Mouse (Mus musculus): ENCODE measurements around the gene Pilra. TPM values are rescaled to one million over a fixed set of nuclear protein-coding genes. Genes with fewer than 3 reads are reported as not detected.

Gene Pilra
- total and polyA plus RNA-seq, 3 experiments, result 0.89 to 1.5 TPM; not detected in 1

- TF ChIP-seq BHLHE40 (IDR thresholded peaks at IDR 0.05; ENCODE audit: borderline replicate concordance, low read depth, low read length) (0 out of 2 replicates have a peak, but pooled peaks have one; percentile 19), POLR2A (IDR thresholded peaks at IDR 0.05; ENCODE audit: control insufficient read depth in 1 of 2, insufficient read depth in 1 of 2, low read depth in 1 of 2, low read length in 2 of 2, poor library complexity in 1 of 2) (peak; percentile 64 to 69), HCFC1 (IDR thresholded peaks at IDR 0.05; ENCODE audit: low read depth, low read length) (peak; percentile 98), CTCF (IDR thresholded peaks at IDR 0.05 in 2 of 3, conservative IDR thresholded peaks at IDR 0.05 in 1 of 3; ENCODE audit: control insufficient read depth in 1 of 3, insufficient read depth in 1 of 3, low read depth in 2 of 3, low read length in 3 of 3, poor library complexity in 1 of 3, severe bottlenecking in 1 of 3) (peak in 2 of 3 experiments; percentile 53 to 63; a peak in 5 of 6 replicates), EP300 (IDR thresholded peaks at IDR 0.05; ENCODE audit: low read depth in 1 of 2, low read length in 2 of 2) (peak in 1 of 2 experiments; percentile 53; a peak in 2 of 4 replicates), E2F4 (IDR thresholded peaks at IDR 0.05; ENCODE audit: borderline replicate concordance, low read depth, low read length) (peak; percentile 99), TCF12 (IDR thresholded peaks at IDR 0.05; ENCODE audit: low read depth, low read length) (no peak; the same call in none of the 2 replicates), MAZ (IDR thresholded peaks at IDR 0.05; ENCODE audit: low read depth, low read length) (peak; percentile 96), POLR2AphosphoS5 (IDR thresholded peaks at IDR 0.05; ENCODE audit: borderline replicate concordance, low read depth, low read length) (no peak), SIN3A (IDR thresholded peaks at IDR 0.05; ENCODE audit: low read length) (peak; percentile 91; the same call in 1 of the 2 replicates), USF1 (IDR thresholded peaks at IDR 0.05; ENCODE audit: low read depth, low read length) (peak; percentile 48)
Measured at GRCm38 (mm10) chr5:137787151-137787928, 48.7 kb downstream of the Pilra start, which contains the start of the genes Mepce and Zcwpw1 (continued).

- Histone ChIP-seq H3K27ac (ENCODE audit: control insufficient read depth, low read depth, low read length) (peak overlapping the region; percentile 98), H3K4me1 (ENCODE audit: control insufficient read depth in 1 of 2, insufficient read depth in 2 of 2, low read length in 2 of 2) (peaks cover 0 to 22% of the 10 kb centered on the region in 2 experiments; a peak in 2 of 4 replicates), H3K79me2 (ENCODE audit: control insufficient read depth, insufficient read depth, low read length, poor library complexity) (peaks cover 37% of the 10 kb centered on the region), H3K9ac (ENCODE audit: control insufficient read depth, low read depth, low read length, poor library complexity, severe bottlenecking) (peak overlapping the region; percentile 98), H3K27me3 (ENCODE audit: control insufficient read depth in 1 of 2, insufficient read depth in 2 of 2, low read length in 2 of 2) (no peaks in the 10 kb centered on the region), H3K36me3 (ENCODE audit: control insufficient read depth in 1 of 2, insufficient read depth in 2 of 2, low read length in 2 of 2) (peaks cover 0 to 15% of the 10 kb centered on the region in 2 experiments; a peak in 3 of 4 replicates), H3K4me3 (ENCODE audit: control insufficient read depth in 1 of 2, insufficient read depth in 1 of 2, low read depth in 2 of 2, low read length in 2 of 2) (peak overlapping the region; percentile 73 to 88), H3K9me3 (replicated peaks; ENCODE audit: insufficient read depth, low read length) (no peaks in the 10 kb centered on the region)
- peak; percentile 100 for DNase-seq (ENCODE audit: low read depth, low spot score)
- TF ChIP-seq MXI1 (IDR thresholded peaks at IDR 0.05; ENCODE audit: low read depth, low read length) (peak; percentile 97), UBTF (IDR thresholded peaks at IDR 0.05; ENCODE audit: borderline replicate concordance, insufficient read depth, low read depth, low read length) (no peak), SIN3A (IDR thresholded peaks at IDR 0.05; ENCODE audit: low read length) (peak; percentile 80), TAL1 (IDR thresholded peaks at IDR 0.05; ENCODE audit: low read length) (no peak), POLR2AphosphoS5 (IDR thresholded peaks at IDR 0.05; ENCODE audit: borderline replicate concordance, low read depth, low read length) (peak; percentile 92; the same call in 1 of the 2 replicates), MEF2A (IDR thresholded peaks at IDR 0.05; ENCODE audit: extremely low read depth, insufficient replicate concordance, low read depth, low read length, poor library complexity, severe bottlenecking) (peak; percentile 38; the same call in 1 of the 2 replicates), ETS1 (IDR thresholded peaks at IDR 0.05; ENCODE audit: low read depth, low read length) (peak; percentile 74), USF1 (IDR thresholded peaks at IDR 0.05; ENCODE audit: low read depth, low read length) (peak; percentile 94), SMC3 (IDR thresholded peaks at IDR 0.05; ENCODE audit: low read depth, low read length) (no peak), ZMIZ1 (IDR thresholded peaks at IDR 0.05; ENCODE audit: low read depth, low read length) (peak; percentile 95; the same call in 1 of the 2 replicates), POLR2AphosphoS2 (IDR thresholded peaks at IDR 0.05; ENCODE audit: low read length) (peak; percentile 94), E2F4 (IDR thresholded peaks at IDR 0.05; ENCODE audit: borderline replicate concordance, low read depth, low read length) (peak; percentile 47; the same call in 1 of the 2 replicates), ZKSCAN1 (IDR thresholded peaks at IDR 0.05; ENCODE audit: low read depth, low read length) (no peak), MAFK (IDR thresholded peaks at IDR 0.05; ENCODE audit: borderline replicate concordance, low read depth, low read length) (no peak), POLR2A (IDR thresholded peaks at IDR 0.05; ENCODE audit: control insufficient read depth in 1 of 2, insufficient read depth in 1 of 2, low read depth in 1 of 2, low read length in 2 of 2, poor library complexity in 1 of 2) (peak; percentile 93 to 95), MAX (IDR thresholded peaks at IDR 0.05; ENCODE audit: low read length) (peak; percentile 98), GATA1 (IDR thresholded peaks at IDR 0.05; ENCODE audit: low read depth, low read length) (no peak), MYC (IDR thresholded peaks at IDR 0.05; ENCODE audit: low read depth, low read length) (peak; percentile 96), USF2 (IDR thresholded peaks at IDR 0.05; ENCODE audit: borderline replicate concordance in 1 of 2, insufficient read depth in 1 of 2, low read depth in 1 of 2, low read length in 2 of 2) (peak in 1 of 2 experiments; percentile 56; a peak in 1 of 4 replicates), MAZ (IDR thresholded peaks at IDR 0.05; ENCODE audit: low read depth, low read length) (peak; percentile 92), CTCF (IDR thresholded peaks at IDR 0.05 in 2 of 3, conservative IDR thresholded peaks at IDR 0.05 in 1 of 3; ENCODE audit: control insufficient read depth in 1 of 3, insufficient read depth in 1 of 3, low read depth in 2 of 3, low read length in 3 of 3, poor library complexity in 1 of 3, severe bottlenecking in 1 of 3) (no peak), MYB (IDR thresholded peaks at IDR 0.05; ENCODE audit: low read depth, low read length) (peak; percentile 48; the same call in 1 of the 2 replicates), EP300 (IDR thresholded peaks at IDR 0.05; ENCODE audit: low read depth in 1 of 2, low read length in 2 of 2) (peak in 1 of 2 experiments; percentile 28; a peak in 2 of 4 replicates)
Measured at GRCm38 (mm10) chr5:137786109-137786942, 49.8 kb downstream of the Pilra start.

Measured in MEL (cell line).